Mouse (Mus musculus) liver (tissue): ENCODE data around the gene Dda1.
A peak's percentile ranks its signal among the peaks of the same experiment; 100 is the strongest.

ENCODE experiments used
- DNase-seq: peaks from one replicate; pipeline ENCODE4 v3.0.0-alpha.2; 2020; ENCODE audit warnings: mixed read lengths

Dda1 gene

GRCm38 (mm10) chr8:71469411-71469810, 412 bp downstream of the Dda1 start:
- no peak for DNase-seq

- DNase-seq: no peak
Observed at GRCm38 (mm10) chr8:71470146-71470912, 1.3 kb downstream of the Dda1 start.

GRCm38 (mm10) chr8:71470913-71471255, 1.9 kb downstream of the Dda1 start:
- DNase-seq: no peak

- DNase-seq: no peak
Observed at GRCm38 (mm10) chr8:71471861-71472260, 2.9 kb downstream of the Dda1 start.

GRCm38 (mm10) chr8:71472601-71473386, 3.8 kb downstream of the Dda1 start:
- no peak for DNase-seq

- no peak for DNase-seq
Observed at GRCm38 (mm10) chr8:71474344-71474743, 5.3 kb downstream of the Dda1 start.

- DNase-seq: no peak
Observed at GRCm38 (mm10) chr8:71474785-71475701, 6.0 kb downstream of the Dda1 start.

- DNase-seq: no peak
Observed at GRCm38 (mm10) chr8:71475702-71476075, 6.7 kb downstream of the Dda1 start.

GRCm38 (mm10) chr8:71476099-71476940, 7.3 kb downstream of the Dda1 start:
- peak; percentile 82 for DNase-seq

GRCm38 (mm10) chr8:71477196-71477845, 8.3 kb downstream of the Dda1 start:
- DNase-seq: peak; percentile 39

- no peak for DNase-seq
Observed at GRCm38 (mm10) chr8:71478943-71479342, 9.9 kb downstream of the Dda1 start.

- DNase-seq: peak; percentile 79
Observed at GRCm38 (mm10) chr8:71483932-71484331, 14.9 kb downstream of the Dda1 start.

- no peak for DNase-seq
Observed at GRCm38 (mm10) chr8:71484736-71485135, 15.7 kb downstream of the Dda1 start.

GRCm38 (mm10) chr8:71485142-71486135, 16.4 kb downstream of the Dda1 start, which contains the start of gene Ano8:
Gene Ano8, minus strand, starts transcription at chr8:71485963.
- DNase-seq: peak; percentile 77

- no peak for DNase-seq
Observed at GRCm38 (mm10) chr8:71486136-71486529, 17.1 kb downstream of the Dda1 start.

GRCm38 (mm10) chr8:71487691-71488445, 18.9 kb downstream of the Dda1 start, which contains the start of gene Gtpbp3:
Gene Gtpbp3, plus strand, starts transcription at chr8:71488103.
- peak; percentile 78 for DNase-seq

- peak; percentile 85 for DNase-seq
Observed at GRCm38 (mm10) chr8:71488454-71488853, 19.5 kb downstream of the Dda1 start.

- peak; percentile 83 for DNase-seq
Observed at GRCm38 (mm10) chr8:71495039-71495438, 26.0 kb downstream of the Dda1 start.

GRCm38 (mm10) chr8:71495811-71496210, 26.8 kb downstream of the Dda1 start:
- no peak for DNase-seq
